Mouse (Mus musculus) erythroblast, embryonic 14.5 days (primary cell): ENCODE data around the gene Btaf1. TPM values are rescaled to one million over a fixed set of nuclear protein-coding genes. Genes with fewer than 3 reads are reported as not detected.
A peak's percentile ranks its signal among the peaks of the same experiment; 100 is the strongest.

Source experiments
- H3K27me3 ChIP-seq: 2 replicates; pipeline ENCODE4 v1.6.1; 2012; ENCODE audit warnings: inconsistent platforms; ENCODE audit not compliant: control insufficient read depth
- H3K36me3 ChIP-seq: 2 replicates; pipeline ENCODE4 v1.6.1; 2012; ENCODE audit warnings: mild to moderate bottlenecking, inconsistent platforms; ENCODE audit not compliant: control insufficient read depth
- H3K4me1 ChIP-seq: 2 replicates; pipeline ENCODE4 v1.6.1; 2012; ENCODE audit warnings: inconsistent platforms; ENCODE audit not compliant: control insufficient read depth
- H3K4me3 ChIP-seq: replicated peaks from 2 replicates; pipeline ENCODE3; 2012; ENCODE audit warnings: moderate library complexity, mild to moderate bottlenecking, inconsistent platforms
- H3K9me3 ChIP-seq: 2 replicates; pipeline ENCODE4 v1.6.1; 2012; ENCODE audit warnings: low read length, inconsistent platforms, mixed read lengths; ENCODE audit not compliant: control insufficient read depth
- GATA1 ChIP-seq: IDR thresholded peaks from 2 replicates; pipeline ENCODE4 v1.6.1; 2012; ENCODE audit warnings: low read length, inconsistent platforms, mixed read lengths
- TAL1 ChIP-seq: IDR thresholded peaks from 3 replicates; pipeline ENCODE4 v1.6.1; 2012; ENCODE audit warnings: low read length, inconsistent platforms, mixed read lengths
- polyA plus RNA-seq: library from polyadenylated mRNA; stranded (reverse); fragments of >175 nt; gene quantifications from 2 replicates; pipeline ENCODE4 v1.2.3, GENCODE M21; 2012

Btaf1 gene
- polyA plus RNA-seq, 1 experiment = 0.10 TPM

DNA sequence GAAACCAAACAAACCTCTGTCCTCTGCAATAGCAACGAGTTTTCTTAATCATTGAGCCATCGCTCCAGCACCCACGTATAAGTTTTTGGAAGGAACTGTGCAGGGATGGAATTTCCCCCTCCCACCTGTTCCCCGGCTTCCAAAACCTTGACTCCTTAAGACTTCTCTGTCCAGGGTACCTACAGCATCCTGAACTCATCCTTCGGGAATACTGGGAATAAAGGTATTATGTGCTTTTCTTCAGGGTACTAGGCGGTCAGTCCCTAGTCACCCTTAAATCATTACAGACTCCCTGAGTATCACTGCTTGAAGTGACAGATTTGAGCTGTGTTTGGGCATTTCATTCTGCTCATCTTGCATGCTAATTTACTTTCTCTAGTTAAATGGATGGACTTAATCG is 22.5 kb upstream of the Btaf1 start:
- H3K9me3 ChIP-seq = no peaks in the 10 kb centered on the region
- peaks cover 39% of the 10 kb centered on the region for H3K27me3 ChIP-seq
- no peak for TF ChIP-seq GATA1
- no peak for TF ChIP-seq TAL1
- no peak overlapping the region for H3K4me3 ChIP-seq
- H3K4me1 ChIP-seq = peaks cover 8% of the 10 kb centered on the region
- no peaks in the 10 kb centered on the region for H3K36me3 ChIP-seq

DNA sequence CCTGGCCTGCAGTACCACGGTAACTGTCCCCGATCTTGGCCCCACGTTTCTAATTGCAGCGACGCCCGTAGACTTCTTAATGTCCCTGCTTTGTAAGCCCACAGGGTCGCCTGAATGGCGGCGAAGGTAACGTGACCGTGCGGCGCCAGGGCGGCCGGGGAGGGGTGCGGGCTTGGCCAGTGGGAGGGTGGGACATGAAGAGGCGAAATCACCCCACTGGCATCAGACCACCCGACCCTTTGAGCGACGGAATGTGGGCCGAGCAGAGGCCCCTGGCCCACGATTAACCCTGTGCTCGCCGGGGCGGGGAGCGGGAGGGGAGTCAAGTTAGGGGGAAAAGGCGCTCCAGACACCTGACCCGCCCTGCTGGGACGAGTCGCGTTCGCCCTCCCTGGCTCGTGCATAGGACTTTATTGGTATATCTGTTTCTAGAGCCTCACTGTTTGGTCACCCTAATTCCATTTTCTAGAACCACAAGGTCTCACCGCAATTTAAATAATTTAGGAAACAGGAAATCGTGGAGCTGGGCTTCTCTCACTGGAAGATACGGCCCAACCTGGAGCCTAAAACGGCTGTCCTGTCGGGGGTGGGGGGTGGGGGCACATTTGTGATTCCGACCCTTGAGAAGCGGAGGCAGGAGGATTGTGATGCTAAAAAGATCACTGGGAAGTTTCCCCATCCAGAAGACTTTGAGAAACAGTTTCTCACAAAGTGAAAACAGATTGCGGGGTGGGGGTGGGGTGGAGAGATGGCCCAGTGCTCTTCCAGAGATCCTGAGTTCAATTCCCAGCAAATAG is 21.5 kb upstream of the Btaf1 start:
- Histone ChIP-seq H3K4me1 (peaks cover 8% of the 10 kb centered on the region), H3K9me3 (no peaks in the 10 kb centered on the region), H3K27me3 (peaks cover 40% of the 10 kb centered on the region), H3K4me3 (peak overlapping the region; percentile 60), H3K36me3 (no peaks in the 10 kb centered on the region)
- TF ChIP-seq TAL1 (no peak), GATA1 (no peak)

DNA sequence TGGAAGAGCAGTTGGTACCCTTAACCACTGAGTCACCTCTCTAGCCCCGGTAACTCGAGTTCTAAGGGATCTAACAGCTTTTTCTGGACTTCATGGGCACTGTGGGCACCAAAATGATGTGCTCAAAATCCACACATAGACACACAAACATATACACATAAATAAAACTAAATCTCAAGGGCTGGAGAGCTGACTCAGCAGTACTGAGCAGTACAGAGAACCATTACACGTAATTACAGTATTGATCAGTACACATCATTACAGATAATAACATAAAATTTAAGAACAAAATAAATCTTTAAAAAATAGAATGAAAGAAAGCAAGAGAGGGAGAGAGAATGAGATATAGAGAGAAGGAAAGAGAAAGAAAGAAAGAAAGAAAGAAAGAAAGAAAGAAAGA is 16.7 kb upstream of the Btaf1 start:
- peaks cover 40% of the 10 kb centered on the region for H3K27me3 ChIP-seq
- TF ChIP-seq TAL1 (no peak), GATA1 (no peak)
- no peaks in the 10 kb centered on the region for H3K36me3 ChIP-seq
- H3K9me3 ChIP-seq = no peaks in the 10 kb centered on the region
- H3K4me3 ChIP-seq = no peak overlapping the region
- peaks cover 5% of the 10 kb centered on the region for H3K4me1 ChIP-seq

DNA sequence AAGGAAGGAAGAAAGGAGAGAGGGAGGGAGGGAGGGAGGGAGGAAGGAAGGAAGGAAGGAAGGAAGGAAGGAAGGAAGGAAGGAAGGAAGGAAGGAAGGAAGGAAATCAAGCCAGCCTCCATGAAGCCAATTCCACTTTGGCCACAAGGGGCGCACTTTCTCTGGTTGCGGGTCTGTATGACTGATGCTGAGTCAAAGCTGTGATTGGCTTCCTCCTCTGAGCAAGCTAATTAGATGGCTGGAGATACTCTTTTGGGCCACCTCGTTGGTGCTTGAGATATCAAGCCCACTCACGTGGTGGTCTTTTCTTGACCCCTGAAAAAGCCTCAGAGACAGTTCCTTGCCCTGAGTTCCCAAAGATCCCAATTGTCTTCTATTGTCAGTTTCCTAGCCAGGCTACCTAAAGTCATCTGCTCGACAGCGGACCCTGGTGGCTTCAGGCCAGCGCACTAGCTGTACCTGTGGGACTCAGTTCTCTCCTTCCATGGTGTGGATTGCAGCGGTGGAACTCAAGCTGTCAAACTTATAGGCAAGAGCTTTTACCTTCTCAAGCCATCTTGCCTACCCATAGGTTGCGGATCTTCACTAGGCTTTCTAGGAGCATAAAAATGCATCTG is 16.1 kb upstream of the Btaf1 start:
- TF ChIP-seq GATA1 = no peak
- no peak for TF ChIP-seq TAL1
- no peaks in the 10 kb centered on the region for H3K36me3 ChIP-seq
- no peak overlapping the region for H3K4me3 ChIP-seq
- no peaks in the 10 kb centered on the region; the same call in 1 of the 2 replicates for H3K4me1 ChIP-seq
- no peaks in the 10 kb centered on the region for H3K9me3 ChIP-seq
- peaks cover 34% of the 10 kb centered on the region for H3K27me3 ChIP-seq

DNA sequence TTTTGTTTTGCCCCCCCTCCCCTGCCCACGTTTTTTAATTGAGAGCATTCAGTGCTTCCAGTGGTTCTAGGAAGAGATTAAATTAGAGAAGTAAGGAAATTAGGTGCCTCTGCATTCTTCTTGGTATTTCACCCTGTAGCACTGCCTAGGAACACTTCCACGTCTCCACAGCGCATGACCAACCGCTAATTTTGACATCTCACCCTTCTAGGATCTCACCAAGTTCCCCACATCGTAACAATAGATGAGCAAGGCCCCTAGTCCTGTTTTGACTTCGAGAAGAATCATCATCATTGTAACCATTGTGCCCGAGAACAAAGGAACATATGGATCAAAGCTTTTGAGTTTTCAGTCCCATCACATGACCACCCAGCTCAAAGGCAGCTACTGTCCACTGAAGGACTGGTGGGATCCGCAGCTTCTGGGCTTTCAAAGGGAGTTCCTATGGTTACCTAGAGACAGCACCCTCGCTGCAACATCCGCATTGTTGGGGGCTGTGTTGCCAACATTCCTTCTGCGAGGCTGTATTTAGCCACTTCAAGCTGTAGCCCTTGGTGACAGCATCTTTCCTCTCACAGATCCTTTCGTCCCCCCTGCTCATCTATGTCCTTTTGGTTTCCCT is 15.3 kb upstream of the Btaf1 start:
- no peaks in the 10 kb centered on the region for H3K9me3 ChIP-seq
- no peaks in the 10 kb centered on the region; the same call in 1 of the 2 replicates for H3K4me1 ChIP-seq
- TF ChIP-seq TAL1 (no peak), GATA1 (no peak)
- no peaks in the 10 kb centered on the region for H3K36me3 ChIP-seq
- H3K27me3 ChIP-seq = peaks cover 31% of the 10 kb centered on the region
- H3K4me3 ChIP-seq = no peak overlapping the region

DNA sequence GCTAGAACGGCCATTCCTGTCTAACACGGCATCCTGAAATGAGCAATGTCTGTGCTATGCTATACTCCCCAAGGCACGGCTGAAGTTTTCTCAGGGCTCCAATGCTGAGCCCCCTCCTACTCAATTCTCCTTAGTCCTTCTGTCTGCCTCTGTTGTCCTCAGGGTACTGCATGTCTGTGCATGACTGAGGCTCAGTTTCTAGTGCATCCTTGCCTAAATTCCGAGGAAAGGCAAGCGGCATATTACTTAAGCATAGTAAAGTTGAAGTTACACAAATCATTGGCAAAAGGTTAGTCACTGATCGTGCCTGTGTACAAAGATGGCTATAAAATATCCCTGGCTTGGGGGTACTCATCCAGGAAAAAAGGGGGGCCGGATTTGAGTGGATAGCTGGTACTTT is 12.8 kb upstream of the Btaf1 start:
- H3K9me3 ChIP-seq = no peaks in the 10 kb centered on the region
- H3K4me3 ChIP-seq = no peak overlapping the region
- H3K27me3 ChIP-seq = peaks cover 50% of the 10 kb centered on the region
- peaks cover 5% of the 10 kb centered on the region for H3K4me1 ChIP-seq
- TF ChIP-seq GATA1 = no peak
- TF ChIP-seq TAL1 = no peak
- no peaks in the 10 kb centered on the region for H3K36me3 ChIP-seq

DNA sequence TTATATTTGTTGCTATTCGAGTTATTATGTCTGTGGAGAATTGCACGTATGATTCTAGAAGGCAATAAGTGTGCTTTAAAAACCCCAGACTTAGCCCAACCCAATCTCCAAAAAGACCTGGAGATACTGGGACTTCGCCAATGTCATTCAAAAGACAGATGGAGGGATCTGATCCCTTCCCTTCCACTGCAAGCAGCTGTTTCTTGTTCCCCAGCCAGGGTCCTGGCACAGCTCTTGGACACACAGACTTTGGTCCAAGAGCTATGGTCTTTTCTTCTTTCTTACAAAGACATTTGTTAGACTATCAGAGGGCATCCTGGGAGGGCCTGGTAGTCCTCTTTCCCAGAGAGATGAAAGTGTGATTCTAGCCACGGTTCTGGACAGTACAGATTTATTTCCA is 9.7 kb upstream of the Btaf1 start:
- no peaks in the 10 kb centered on the region for H3K9me3 ChIP-seq
- no peaks in the 10 kb centered on the region for H3K36me3 ChIP-seq
- H3K27me3 ChIP-seq = peaks cover 56% of the 10 kb centered on the region
- H3K4me3 ChIP-seq = no peak overlapping the region
- peaks cover 23% of the 10 kb centered on the region for H3K4me1 ChIP-seq
- TF ChIP-seq GATA1 = no peak
- no peak for TF ChIP-seq TAL1

DNA sequence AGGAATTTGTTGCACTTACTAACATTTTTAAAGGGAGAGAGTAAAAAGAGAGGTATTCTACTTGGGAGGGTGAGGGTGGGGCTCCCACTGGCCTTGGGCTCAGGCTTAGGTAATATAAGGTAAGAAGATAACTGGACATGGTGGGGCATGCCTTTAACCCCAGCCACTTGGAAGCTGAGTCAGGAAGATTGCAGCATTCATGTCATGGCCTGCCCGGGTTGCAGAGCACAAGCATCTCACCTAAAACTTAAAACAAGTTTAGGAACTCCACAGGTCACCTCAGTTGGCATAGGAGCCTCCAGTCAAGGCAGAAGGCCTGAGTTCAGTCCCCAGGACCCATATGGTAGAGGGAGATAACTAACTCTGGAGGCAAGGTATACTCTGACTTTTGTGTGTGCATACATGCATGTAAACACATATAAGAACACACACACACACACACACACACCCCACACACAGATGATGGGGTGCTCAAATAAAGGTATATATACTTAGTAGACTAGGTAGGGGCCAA is 8.9 kb upstream of the Btaf1 start:
- H3K36me3 ChIP-seq = no peaks in the 10 kb centered on the region
- no peak overlapping the region for H3K4me3 ChIP-seq
- H3K4me1 ChIP-seq = peaks cover 23% of the 10 kb centered on the region
- H3K27me3 ChIP-seq = peaks cover 50% of the 10 kb centered on the region
- no peaks in the 10 kb centered on the region for H3K9me3 ChIP-seq
- no peak for TF ChIP-seq TAL1
- no peak for TF ChIP-seq GATA1

DNA sequence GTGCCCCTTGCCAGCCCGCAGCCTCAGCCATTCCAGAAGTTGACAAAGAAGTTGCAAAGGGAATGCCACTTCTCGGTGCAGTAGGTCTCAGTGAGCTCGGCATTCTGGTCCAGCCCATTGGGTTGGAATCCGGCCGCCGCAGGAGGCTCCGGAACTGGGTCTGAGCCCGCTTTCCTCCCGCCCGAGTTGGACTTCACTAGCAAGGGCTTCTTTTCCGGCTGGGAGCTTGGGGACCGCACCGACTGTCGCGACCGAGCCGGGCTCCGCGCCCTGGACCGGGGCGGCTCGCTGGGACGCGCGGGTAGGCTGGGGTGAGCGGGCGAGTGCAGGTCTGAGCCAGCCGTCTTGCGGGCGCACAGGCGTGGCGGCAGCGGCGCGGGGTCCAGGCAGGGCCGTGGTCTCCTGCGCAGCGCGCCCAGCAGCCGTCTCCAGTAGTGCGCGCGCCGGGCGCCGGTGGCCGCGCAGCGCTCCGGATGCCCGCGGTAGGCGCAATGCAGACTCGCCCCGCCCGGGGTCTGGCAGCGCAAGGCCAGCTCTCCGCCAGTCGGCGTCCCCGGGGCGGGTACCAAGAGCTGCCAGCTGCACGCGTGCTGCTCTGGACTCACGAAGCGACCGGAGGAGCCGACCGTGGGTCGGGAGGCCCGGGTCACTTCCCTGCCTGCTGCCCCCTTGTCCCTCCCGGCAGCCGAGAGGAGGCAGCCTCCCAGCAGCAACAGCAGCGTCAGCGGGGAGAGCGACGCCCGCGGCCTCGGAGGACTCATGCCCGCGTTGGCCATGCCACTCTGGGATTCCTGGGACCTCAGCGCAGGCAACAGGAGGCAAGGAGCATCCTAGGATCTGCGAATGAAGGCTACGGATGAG is 7.2 kb upstream of the Btaf1 start:
- Histone ChIP-seq H3K4me1 (peaks cover 27% of the 10 kb centered on the region), H3K4me3 (peak overlapping the region; percentile 75), H3K36me3 (no peaks in the 10 kb centered on the region), H3K27me3 (peaks cover 43% of the 10 kb centered on the region), H3K9me3 (no peaks in the 10 kb centered on the region)
- TF ChIP-seq TAL1 (no peak), GATA1 (no peak)
